Mouse (Mus musculus): ENCODE measurements at regions not wholly inside any gene's neighbourhood (a gene's known extent, or its start where the extent isn't known, plus 50 kb on each side); places are given as distances from the start of the nearest gene placed in this dataset.

GRCm38 (mm10) chr2:169006549-169006948 lies 51.2 kb upstream of the Zfp64 start:
- no peak overlapping the region for H3K4me3 ChIP-seq (ENCODE audit: insufficient read depth, low read depth, low read length)
- no peaks in the 10 kb centered on the region for H3K4me1 ChIP-seq (ENCODE audit: control insufficient read depth, insufficient read depth, low read length)
- H3K27ac ChIP-seq (ENCODE audit: insufficient read depth, low read depth, low read length): no peak overlapping the region
- TF ChIP-seq CTCF (IDR thresholded peaks at IDR 0.05; ENCODE audit: insufficient read depth, low read depth, low read length) (no peak), POLR2A (IDR thresholded peaks at IDR 0.05; ENCODE audit: insufficient read depth, low read depth, low read length) (no peak)
- WGBS: 92% methylated on average over 10 of the region's 10 CpGs

- Histone ChIP-seq H3K4me3 (ENCODE audit: insufficient read depth, low read depth, low read length) (no peak overlapping the region), H3K4me1 (ENCODE audit: control insufficient read depth, insufficient read depth, low read length) (no peaks in the 10 kb centered on the region), H3K27ac (ENCODE audit: insufficient read depth, low read depth, low read length) (no peak overlapping the region)
- TF ChIP-seq CTCF (IDR thresholded peaks at IDR 0.05; ENCODE audit: insufficient read depth, low read depth, low read length) (no peak), POLR2A (IDR thresholded peaks at IDR 0.05; ENCODE audit: insufficient read depth, low read depth, low read length) (no peak)
- WGBS: 94% methylated on average over 7 of the region's 7 CpGs
These were observed 50.4 kb upstream of the Zfp64 start for GRCm38 (mm10) chr2:169005810-169006209.

Data from olfactory bulb, adult 2 months (tissue).